Mouse (Mus musculus) embryo, embryonic 10.5 days (tissue): Measurements from ENCODE around the gene Csf1.
"Not testable (repeated sequence)": the region's sequence is repeated elsewhere in the genome, so short reads cannot be mapped to it uniquely, and the experiment has no call there.

ENCODE experiments used
- DNase-seq: peaks from one replicate; pipeline ENCODE4 v3.0.0-alpha.2; 2015; ENCODE audit warnings: low spot score

Gene Csf1

DNA sequence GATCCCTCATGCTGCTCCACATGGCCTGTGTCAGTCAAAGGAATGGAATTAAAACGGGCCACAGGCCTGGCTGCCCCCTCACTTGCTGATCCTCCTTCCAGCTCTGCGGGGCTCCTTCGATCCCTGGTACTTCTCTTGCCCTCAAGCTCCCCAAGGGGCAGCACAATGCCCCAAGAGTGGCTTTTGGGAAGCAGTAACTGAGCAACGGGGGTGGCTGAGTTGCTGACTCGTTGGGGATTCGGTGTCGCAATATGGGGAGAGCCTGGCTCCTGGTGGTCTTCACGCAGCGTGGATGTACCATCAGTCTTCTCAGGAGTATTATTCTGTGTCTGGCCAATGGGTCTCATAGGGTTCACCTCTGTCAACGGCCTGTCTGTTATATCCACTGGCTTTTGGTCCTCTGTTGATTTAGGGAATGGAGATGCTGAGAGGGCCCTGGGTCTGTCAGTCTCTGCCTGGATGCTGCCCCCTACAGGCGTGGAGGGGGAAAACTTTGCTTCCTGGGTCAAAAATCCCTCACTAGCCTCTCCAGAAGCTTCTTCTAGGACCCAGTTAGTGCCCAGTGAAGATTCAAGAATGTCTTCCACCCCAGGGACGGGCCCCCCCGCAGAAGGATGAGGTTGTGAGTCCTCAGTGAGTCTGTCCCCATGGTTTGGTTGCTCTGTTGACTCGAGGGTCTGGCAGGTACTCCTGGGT is 11.9 kb downstream of the Csf1 start:
- DNase-seq: no peak

- no peak for DNase-seq
These were observed 14.2 kb downstream of the Csf1 start for GRCm38 (mm10) chr3:107746026-107746425.

DNA sequence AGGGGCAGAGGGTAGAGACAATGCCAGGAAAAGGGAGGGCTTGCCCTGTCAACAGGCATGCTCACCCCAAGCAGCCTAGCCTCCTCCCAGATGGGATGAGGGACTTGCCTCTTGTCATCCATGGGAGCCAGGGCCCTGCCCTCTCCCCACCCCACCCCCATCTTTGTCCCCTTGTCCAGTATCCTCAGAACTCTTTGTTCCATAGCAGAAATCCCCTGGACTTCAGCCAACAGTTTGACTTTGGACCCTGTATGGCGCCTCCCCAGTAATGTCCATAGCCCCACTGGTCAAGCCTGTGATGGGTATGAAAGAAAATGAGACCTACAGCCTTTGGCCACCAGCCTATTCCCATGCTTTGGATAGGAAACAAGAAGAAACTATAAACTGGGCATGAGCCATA is 16.6 kb downstream of the Csf1 start:
- DNase-seq: no peak

DNA sequence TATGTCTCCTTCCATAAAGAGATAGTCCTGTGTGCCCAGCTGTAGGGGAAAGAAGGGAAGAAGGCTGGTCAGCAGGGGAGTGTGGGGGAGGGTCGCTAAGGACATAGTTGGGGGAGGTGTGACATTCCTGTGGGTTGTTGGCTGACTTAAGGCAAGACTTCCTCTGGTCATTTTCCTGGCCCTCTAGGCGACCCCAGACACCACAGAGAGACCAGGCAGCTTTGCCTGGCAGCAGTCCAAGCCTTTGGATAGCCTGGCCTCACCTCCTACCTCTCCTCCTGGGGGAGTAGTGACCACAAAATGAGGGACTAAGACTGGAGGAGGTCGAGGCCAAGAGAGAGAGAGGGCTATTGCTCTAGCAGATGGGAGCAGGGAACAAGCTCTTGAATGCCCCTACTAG is 17.2 kb downstream of the Csf1 start:
- DNase-seq: peak; percentile 13

- DNase-seq: no peak
These were observed 18.1 kb downstream of the Csf1 start for GRCm38 (mm10) chr3:107742071-107742710.

GRCm38 (mm10) chr3:107741387-107741786 is 18.9 kb downstream of the Csf1 start:
- DNase-seq: no peak

GRCm38 (mm10) chr3:107740578-107741207 is 19.6 kb downstream of the Csf1 start:
- peak; percentile 95 for DNase-seq

DNA sequence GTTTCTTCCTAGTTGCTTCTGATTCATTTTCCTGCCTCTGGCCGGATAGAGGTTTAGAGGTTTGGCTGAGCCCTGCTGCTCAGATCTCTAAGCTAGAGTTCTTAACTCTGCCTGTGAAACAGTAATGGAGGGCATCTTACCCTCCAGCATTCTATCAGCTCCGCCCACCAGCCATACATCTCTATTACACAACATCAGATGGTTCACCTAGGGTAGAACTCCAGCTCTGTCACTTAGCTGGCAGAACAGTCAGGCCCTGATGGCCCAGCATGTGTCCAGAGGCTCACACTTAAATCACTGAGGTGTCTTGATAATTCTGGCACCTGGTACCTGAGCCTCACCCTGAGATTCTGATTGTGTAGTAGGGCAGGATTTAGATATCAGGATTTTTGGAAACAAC is 20.3 kb downstream of the Csf1 start:
- peak; percentile 30 for DNase-seq

GRCm38 (mm10) chr3:107739456-107739855 is 20.8 kb downstream of the Csf1 start:
- no peak for DNase-seq

- no peak for DNase-seq
These were observed 21.6 kb downstream of the Csf1 start for GRCm38 (mm10) chr3:107738620-107739019.

GRCm38 (mm10) chr3:107737609-107738190 is 22.6 kb downstream of the Csf1 start:
- no peak for DNase-seq

GRCm38 (mm10) chr3:107735620-107736019 is 24.6 kb downstream of the Csf1 start:
- not testable (repeated sequence) for DNase-seq

- no peak for DNase-seq
These were observed 26.9 kb downstream of the Csf1 start for GRCm38 (mm10) chr3:107733329-107733728.

- peak; percentile 13 for DNase-seq
These were observed 30.0 kb downstream of the Csf1 start for GRCm38 (mm10) chr3:107730236-107730635.

DNA sequence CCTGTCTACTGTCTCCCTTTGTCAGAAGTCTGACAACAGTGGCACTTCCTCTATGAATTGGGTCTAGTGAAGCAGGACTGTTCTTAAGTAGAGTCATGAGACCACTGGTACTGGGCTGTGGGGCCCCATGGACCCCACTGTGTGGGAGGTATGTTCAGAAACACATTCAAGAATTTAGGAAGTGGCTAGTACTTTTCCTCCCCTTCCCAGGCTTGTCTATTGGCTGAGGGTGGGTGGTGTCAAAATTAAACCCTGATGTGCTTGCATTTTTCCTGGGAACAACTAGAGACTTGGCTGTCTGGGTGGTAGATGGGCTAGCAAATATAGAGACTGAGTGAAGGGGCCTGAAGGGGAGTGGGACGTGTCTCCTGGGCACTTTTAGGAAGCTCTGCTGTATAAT is 31.8 kb downstream of the Csf1 start:
- DNase-seq: no peak

DNA sequence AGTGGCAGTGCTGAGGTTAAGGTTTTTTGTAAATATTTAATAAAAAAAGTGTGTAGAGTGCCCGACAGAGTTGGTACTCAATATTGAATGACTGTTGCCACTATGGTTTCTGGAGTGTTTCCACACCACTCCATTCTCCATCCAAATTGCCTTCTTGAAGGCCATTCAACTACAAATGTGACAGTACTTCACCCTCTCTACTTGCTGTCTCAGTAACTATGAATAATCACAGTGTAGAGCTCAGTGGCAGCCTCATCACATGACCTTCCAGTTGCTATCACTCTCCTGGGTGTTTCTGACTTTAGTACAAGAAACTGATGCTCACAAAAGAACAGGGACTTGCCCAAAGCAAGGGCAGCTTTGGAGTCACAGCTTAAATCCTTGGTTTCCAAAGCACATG is 44.3 kb downstream of the Csf1 start:
- no peak for DNase-seq

- no peak for DNase-seq
These were observed 45.9 kb downstream of the Csf1 start for GRCm38 (mm10) chr3:107714276-107714933.

- DNase-seq: no peak
These were observed 48.2 kb downstream of the Csf1 start for GRCm38 (mm10) chr3:107712081-107712480.

DNA sequence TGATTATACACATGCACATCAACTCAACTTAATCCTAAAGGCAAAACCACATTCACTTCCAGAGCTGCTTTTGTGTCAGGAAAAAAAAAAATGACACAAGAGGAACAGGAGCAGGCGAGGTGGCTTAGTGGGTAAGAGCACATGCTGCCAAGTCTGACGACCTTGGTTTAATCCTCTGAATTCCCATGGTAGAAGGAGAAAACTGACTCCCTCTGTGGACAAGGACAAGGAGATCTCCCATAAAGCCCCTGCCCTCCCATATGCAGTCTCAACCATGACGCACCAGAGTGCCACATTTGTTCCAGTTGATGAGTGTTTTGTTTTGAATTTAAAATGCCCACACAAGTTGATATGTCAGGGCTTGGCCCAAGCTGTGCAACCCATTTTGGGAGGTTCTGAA is 51.1 kb downstream of the Csf1 start:
- DNase-seq: no peak

GRCm38 (mm10) chr3:107707239-107707638 is 53.0 kb downstream of the Csf1 start:
- no peak for DNase-seq

- no peak for DNase-seq
These were observed 54.1 kb downstream of the Csf1 start for GRCm38 (mm10) chr3:107706164-107706563.

GRCm38 (mm10) chr3:107704371-107704705 is 55.9 kb downstream of the Csf1 start:
- no peak for DNase-seq
